Mouse (Mus musculus): Measurements from ENCODE around the gene Nde1.
"Not testable (repeated sequence)": the region's sequence is repeated elsewhere in the genome, so short reads cannot be mapped to it uniquely, and the experiment has no call there.

Gene Nde1

DNA sequence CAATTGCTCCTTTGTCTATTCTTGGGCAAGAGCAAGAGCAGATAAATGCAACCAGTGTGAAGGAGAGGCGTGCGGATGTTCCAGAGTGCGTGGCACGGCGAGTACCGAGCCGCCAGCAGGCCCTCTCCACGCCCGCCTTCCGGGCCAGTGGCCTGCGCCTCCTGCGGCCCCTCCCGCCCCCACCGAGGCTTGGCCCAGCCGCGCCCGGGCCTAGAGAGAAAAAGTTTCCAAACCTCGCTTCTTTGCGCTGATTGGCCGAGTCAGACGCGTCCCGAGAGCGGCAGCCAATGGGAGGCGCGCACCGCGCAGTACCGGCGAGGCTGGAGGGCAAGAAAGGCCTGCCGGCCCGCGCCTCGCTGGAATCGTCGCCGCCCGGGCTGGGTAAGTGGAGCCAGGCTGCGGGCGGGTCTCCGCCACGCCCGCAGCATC, at the start of gene Nde1, which contains the start of gene Marf1:
TSS of gene Nde1 (plus strand) at position 288 of the 429 bp plus-strand sequence.
TSS of gene Marf1 (minus strand) at position 364 of the 429 bp plus-strand sequence.
- DNase-seq (ENCODE audit: low read depth, low spot score) = peak; percentile 90

DNA sequence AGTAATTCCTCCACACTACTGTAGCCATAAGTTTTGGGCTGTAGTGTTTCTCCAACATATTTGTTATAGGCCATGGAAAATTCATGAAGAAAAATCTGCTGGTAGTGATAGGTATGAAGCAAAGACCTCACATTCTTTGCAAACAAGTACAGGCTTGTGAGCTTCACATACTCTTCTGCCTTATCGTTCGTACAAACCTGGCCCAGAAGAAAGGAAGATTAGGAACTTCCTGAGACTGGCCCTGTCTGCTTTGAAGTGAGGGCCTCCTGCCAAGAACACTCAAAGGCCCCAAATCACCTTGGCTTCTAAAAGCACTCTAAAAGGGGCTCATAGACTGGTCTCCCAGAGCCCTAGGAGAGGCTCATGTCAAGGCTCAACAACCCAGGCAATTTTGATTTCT, 45.8 kb upstream of the Nde1 start:
- no peak for DNase-seq (ENCODE audit: low read depth, low spot score)

DNA sequence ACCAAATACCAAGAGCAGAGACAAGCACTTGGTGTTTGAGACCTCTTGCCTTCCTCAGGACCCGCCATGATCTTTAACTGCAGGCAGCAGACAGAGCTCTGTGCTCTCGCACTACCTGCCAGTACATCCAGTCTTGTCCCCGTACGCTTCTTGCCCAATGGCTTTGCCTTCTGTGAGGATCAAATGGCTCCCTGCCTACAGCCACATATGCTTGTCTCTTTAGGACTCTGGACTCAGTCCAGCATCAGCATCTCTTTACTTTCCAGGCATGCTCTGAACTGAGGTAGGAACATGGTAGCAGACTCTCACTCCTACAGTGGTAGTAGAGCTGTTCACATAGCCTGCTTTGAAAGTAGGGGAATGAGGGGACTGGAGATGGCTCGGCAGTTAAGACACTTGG, 42.1 kb upstream of the Nde1 start:
- no peak for DNase-seq (ENCODE audit: low read depth, low spot score)

DNA sequence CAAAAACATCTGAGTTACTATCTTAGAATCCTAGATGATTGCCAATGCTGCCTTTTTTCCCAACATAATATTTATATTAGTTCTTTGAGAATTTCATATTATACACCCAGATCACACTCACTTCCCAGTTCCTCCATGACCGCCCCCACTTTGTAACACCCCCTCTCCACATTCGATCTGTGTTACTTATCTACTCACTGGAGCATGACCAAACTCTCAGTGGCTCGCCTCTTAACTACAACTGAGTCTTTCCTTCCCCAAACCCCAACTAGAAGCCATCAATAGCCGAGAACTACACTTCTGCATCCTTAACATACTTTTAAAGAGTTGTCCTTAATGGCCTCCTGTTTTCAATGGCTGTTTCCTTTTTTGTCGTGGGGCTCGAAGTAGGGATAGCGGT, 41.5 kb upstream of the Nde1 start:
- no peak for DNase-seq (ENCODE audit: low read depth, low spot score)

DNA sequence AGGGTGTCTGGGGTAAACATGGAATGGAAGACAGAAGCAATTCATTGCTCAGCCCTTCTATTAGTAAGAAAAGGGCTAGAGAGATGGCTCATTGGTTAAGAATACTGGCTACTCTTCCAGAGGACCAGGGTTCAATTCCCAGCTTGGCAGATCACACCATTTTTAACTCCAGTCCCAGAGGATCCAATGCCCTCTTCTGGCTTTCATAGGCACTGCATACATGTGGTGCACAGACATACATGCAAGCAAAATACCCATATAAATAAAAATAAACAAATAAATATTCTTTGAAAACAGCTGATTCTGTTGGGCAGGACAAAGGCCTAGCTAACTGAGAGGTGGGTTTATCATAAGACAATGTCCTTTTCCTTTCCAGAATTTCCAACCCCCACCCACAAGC, 40.5 kb upstream of the Nde1 start:
- DNase-seq (ENCODE audit: low read depth, low spot score) = no peak

DNA sequence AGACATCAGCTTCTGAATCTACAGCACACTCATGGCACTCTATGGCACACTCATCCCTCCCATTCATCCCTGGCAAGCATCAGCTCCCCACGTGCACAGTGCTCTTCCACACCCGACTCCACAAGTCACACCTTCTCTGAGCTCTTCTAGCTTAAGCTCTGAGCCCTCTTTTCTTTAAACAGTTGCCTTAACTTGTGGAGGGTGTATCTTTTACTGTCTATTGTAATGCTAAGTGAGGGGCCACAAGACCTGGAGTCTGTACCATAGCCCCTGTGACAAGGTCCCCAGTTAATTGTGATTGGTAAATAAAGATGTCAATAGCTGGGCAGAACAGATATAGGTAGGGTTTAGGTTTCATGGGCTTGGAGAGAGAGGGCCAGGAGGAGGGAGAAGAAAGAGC, 39.2 kb upstream of the Nde1 start:
- no peak for DNase-seq (ENCODE audit: low read depth, low spot score)

DNA sequence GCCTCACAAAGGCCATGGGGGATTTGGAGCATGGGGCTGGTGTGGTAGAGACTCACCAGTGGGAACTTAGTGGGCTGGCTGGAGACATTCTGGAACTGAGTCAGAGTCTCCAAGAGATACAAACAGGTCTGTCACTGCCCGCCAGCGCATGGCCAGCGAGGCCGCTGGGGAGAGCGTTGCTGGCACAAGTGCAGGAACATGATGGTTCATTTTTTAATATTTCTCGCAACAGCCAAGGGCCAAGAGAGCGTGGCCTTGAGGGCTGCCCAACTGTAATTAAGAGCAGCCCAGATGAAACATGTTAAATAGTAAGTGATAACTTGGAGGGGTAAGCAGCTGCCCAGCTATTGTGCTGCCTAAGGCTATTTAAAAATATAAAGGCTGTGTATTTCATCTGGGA, 38.4 kb upstream of the Nde1 start:
- no peak for DNase-seq (ENCODE audit: low read depth, low spot score)

DNA sequence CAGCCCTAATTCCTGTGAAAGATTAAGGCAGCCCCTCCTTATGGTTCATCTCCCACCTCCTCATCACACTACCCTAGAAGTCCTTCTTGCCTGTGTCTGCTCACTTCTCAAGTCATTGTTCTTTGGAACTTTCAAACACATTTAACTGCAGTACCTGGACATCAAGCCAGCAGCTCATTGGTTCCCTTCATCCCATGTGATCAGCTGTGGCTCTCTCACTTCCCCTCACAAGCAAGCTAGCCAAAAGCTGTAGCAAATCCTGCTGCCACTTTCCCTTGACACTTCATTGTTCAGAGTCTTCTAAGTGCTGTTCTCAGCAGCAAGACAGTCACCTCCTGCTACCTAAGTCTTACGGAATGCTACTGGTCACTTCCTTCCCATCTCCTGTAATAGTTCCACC, 37.8 kb upstream of the Nde1 start:
- no peak for DNase-seq (ENCODE audit: low read depth, low spot score)

DNA sequence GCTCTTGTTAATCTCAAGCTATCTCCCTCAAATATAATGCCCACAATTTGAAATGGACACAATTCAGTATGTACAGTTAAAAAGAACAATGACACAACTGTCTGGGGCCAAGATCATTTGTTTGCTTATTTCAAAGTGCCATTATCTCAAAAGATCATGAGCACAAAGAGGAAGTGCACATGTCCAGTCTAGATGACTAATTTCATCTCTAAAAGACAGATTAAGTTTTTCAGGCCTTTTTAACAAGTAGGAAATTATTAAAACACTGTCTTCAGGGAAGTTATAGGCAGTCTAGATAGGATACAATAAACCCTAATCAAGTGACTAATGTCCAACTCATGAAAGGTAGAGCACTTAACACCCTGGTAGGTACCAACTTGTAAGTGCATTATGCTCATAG, 34.1 kb upstream of the Nde1 start:
- DNase-seq (ENCODE audit: low read depth, low spot score) = no peak

DNA sequence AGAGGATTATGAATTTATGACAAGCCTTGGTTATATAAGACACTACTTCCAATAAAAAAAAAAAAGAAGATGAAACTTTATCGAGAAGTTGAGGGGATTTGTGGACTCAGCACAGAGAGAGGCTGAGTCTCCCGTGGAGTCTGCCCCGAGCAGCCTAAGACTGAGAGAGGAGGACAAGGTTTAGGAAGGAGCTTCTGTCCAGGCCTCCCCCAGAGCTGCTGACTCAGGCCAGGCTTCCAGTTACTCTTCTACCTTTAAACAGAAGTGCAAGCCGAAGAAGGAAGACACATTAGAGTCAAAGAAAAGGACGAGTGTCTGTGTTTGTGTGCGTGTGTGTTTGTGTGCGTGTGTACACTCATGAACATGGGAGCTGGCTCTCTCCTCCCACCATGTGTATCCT, 32.3 kb upstream of the Nde1 start:
- no peak for DNase-seq (ENCODE audit: low read depth, low spot score)

DNA sequence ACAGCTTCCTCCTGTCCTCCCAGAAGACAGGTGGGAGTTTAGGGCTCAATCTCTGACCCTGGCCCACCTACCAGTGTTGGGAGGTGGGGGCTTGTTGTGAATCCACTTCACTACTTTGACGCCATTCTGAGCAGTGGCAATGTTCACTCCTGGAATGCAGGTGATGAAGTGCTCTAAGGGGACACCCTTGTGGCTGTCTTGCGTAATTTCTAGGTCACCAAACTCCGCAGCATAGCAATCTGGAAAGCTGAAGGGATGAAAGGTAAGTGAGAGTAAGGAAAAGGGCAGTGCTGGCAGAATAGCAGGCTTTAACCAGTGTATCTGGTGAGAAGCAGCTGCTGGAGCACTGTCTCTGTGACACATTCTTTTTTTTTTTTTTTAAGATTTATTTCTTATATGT, 31.7 kb upstream of the Nde1 start:
- no peak for DNase-seq (ENCODE audit: low read depth, low spot score)

DNA sequence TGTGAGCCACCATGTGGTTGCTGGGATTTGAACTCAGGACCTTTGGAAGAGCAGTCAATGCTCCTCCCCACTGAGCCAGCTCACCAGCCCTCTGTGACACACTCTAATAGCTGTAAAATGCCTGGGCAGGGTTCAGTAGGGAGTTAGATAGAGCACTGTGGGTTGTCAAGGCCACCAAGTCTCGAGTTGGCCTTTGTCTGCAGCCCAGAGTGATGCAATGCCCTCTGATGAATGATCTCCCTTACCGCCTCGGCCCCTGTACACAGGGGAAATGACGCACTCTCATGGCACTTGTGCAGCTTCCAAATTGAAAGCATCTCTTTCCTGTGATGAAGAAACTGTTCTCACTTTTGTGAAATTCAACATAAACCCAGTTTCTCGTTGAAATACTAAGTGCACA, 31.2 kb upstream of the Nde1 start:
- DNase-seq (ENCODE audit: low read depth, low spot score) = no peak

DNA sequence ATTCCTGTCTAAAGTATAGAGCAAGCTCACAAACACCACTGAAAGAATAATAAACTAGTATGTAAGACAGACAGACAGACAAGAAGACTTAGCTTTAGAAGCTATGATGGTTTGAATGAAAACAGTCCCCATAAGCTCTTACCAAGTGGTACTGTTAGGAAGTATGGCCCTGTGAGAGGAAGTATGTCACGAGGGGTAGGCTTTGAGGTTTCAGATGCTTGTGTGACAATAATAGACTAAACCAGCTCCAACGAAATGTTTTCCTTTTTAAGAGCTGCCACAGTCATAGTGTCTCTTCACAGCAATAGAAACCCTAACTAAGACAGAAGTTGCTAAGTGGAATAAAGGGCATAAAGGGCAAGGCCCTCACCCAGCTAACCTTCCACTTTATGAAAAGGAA, 28.1 kb upstream of the Nde1 start:
- no peak for DNase-seq (ENCODE audit: low read depth, low spot score)

DNA sequence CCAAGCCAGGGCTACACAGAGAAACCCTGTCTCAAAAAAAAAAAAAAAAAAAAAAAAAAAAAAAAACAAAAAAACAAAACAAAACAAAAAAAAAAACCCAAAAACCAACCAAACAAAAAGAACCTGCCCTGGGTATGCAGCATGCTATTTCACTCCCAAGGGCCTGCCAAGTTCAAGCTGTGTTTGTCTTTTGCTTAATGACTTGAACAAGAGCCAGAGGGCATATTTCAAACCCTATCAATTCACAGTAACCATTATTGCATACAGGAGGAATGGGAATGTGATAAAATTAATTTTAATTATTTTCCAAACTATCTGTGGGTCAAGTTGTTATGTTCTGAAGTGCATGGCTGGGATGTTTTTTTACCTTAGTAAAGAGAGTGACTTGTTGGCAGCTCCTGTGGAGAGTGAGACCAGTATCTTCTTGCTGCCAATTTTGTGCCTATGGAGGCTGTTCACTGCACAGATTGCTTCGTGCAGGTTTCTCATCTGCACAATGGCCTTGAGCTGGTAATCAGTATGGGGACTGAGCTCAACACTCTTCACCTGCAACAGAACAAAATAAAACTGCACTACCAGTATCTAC, 25.0 kb upstream of the Nde1 start:
- no peak for DNase-seq (ENCODE audit: low read depth, low spot score)

DNA sequence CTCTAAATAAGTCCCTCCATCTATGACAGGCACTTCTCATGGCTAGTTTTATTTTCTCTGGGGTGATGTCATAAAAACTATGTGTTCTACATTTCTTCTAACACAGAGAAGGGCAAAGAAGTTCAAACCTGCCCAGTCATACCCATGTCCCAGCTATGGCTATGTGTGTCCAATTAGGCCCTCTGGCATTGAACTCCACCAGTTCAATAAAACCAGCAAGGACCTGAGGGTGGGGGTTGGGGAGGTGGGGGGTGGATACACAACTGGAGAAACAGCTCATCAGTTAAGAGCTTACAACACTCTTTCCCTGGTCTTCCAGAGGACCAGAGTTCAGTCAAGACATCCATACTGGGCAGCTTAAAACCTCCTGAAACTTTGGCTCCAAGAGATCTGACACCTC, 24.0 kb upstream of the Nde1 start:
- no peak for DNase-seq (ENCODE audit: low read depth, low spot score)

DNA sequence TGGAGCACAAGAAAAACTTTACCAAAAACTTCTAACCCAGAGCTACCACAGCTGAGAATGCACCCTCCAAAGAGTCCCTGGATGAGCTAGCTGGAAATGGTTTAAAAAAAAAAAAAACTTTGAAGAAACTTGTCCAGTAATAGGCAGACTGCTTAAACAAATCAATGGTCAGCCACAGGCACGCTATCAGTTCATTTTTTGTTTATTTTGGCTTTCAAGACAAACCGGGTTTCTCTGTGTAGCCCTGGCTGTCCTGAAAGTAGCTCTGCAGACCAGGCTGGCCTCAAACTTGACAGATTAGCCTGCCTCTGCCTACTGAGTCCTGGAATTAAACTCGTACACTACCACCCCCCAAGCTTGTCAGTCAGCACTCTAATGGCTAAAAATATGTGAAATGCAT, 19.8 kb upstream of the Nde1 start:
- no peak for DNase-seq (ENCODE audit: low read depth, low spot score)

DNA sequence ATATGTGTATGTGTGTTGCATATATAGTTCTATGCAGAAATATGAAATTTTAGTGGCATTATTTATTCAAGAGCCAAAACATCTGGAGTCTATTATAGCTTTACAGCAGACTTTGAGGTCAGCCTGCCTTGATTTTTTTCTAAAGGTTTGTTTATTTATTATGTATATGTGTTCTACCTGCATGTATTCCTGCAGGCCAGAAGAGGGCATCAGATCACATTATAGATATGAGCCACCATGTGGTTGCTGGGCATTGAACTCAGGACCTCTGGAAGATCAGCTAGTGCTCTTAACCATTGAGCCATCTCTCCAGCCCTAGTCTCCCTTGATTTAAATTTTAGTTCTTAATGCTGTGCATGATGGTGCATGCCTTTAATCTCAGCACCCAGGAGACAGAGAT, 15.4 kb upstream of the Nde1 start:
- no peak for DNase-seq (ENCODE audit: low read depth, low spot score)

DNA sequence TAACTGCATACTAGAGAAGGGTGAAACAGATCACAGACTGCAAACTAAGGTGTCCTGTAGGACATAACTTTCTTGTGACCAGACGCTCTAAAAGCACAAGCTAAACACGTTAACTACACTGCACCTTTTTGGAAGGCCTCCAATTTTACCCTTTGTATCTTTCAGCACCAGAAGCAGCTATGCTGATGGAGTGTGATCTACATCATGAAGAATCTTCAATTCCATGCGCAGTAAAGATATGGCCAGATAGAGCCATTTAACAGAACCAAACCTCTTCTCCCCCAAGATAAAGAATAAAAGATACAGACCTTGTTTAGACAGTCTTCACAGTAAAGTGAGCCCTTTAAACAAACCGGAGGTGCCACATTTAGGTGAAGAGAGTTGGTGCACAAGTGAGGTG, 11.4 kb upstream of the Nde1 start:
- DNase-seq (ENCODE audit: low read depth, low spot score) = no peak

DNA sequence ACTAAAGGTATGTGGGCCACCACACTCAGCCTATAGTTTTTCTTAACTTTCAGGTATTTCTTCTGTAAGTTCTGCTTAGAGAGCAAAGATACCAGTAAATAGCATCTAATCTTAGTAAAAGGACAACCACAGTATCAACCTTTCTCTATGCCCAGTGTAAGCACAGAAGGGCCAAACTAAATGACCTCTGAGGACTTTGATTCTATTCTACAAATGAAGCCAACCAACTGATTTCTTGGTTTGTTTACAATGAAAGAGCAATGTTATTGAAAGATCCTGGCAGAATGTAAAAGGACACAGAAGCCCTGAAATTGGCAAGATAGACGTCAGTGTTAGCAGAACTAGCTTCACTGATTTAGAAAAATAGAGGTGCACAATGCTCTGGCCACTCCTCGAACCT, 7.4 kb upstream of the Nde1 start:
- DNase-seq (ENCODE audit: low read depth, low spot score) = not testable (repeated sequence)

DNA sequence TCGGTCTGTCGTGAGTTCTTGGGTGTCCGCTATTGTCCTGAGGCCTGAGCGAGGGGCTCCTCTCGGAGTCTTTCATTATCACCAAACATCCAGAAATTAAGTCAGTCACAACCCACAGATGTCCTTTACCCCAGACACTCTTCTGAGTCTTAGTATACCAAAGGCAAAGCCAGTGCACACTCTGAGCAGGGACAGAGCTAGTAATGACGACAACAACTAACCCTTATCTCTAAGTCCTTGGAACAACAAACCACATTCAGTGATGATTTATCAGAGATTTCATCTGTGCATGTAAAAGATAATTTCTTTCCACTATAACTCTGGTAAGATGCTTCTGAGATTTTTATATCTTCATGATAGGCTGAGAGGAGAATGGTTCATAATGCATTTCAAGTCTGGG, 6.8 kb upstream of the Nde1 start:
- no peak for DNase-seq (ENCODE audit: low read depth, low spot score)

DNA sequence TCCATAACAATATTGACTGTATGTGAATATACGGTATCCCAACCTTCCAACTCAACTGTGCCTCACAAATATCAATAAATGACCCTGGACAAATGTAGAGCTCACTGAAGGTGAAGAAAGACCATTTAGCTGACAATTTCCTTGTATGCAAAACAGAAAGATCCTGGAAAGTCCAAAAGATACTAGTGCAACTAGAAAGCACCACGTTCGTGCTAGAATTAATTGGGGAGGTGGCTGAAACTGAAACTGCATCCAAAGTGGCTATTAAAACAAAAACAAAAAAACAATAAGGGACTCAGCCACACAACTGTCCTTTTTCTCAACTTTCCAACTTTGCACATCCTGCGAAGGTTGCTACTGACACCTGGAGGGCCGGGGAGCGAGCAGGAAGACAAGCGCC, 4.5 kb upstream of the Nde1 start:
- no peak for DNase-seq (ENCODE audit: low read depth, low spot score)

DNA sequence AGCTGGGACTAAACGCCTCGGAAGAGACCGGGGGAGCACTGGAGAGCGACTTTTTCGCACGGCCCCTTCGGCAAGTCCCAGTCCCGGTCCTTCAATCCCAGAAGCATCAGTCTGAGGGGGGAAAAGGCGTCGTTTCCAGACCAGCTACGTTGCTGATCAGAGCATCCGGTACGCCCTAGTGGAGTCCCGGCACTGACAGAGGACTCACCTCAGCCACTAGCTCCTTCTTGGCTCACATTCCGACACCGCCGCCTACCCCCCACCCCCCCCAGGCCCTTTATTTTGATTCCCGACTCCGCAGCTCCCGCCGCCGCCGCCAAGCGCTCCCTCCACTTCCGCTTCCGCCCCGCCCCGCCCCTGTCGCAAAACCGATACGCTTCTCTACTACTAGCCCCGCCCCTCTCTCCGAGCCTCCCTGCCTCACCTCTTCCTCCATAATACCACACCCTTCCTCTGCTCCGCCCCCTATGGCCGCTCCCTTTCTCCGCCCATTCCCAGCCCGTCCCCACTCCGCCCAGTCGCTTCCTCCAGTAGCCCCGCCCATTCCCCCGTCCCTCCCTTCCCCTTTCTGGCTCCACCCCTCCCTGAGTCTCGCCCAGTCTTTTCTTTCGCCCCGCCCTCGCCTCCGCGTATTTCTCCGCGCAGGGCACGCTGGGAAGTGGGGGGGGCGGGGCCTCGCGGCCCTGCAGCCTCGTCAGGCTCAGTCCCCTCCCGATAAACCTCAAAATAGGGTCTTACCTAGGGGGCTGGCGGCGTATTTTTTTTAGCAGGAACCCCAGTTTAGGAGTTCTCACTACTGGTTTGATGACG, 3.9 kb upstream of the Nde1 start:
- peak; percentile 97 for DNase-seq (ENCODE audit: low read depth, low spot score)

DNA sequence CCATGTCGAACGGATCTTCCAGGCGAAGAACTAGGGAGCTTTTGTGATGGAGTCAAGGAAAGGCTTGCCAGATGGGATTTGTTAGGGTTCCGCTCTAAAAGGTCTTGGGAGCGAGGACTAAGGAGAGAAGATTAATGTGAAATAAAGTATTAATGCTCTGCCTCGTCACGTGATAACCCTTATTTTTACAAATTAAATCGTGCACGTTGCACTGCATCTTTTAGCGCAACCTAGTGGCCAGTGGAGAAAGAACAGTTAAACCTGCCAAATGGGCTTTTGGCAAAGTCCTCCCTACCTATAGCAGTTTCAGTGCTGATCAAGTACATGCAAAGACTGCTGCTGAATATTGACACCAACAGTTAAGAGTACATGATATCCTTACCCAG, 3.3 kb upstream of the Nde1 start:
- DNase-seq (ENCODE audit: low read depth, low spot score) = peak; percentile 54

DNA sequence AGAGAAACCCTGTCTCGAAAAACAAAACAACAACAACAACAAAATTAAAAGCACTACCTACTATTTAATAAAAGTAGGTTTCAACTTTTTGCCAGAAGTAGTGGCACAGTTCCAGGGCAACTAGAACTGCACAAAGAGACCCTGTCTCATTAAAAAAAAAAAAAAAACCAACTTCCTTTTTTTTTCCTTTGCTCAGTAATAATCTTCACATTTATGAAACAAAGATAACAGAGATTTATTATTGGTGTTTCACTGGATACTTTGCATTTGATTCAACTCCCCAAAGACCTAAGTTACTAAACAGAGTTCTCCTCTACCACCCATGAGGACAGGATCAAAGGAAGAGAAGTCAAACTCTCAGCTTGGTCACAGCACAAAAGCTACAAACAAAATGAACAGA, 2.1 kb upstream of the Nde1 start:
- DNase-seq (ENCODE audit: low read depth, low spot score) = no peak
